In genomic region chr10:43211866-43212265, GRCm38 (mm10) we compare ENCODE assay signal across 9 mouse cellular contexts. TPM values are rescaled to one million over a fixed set of nuclear protein-coding genes. Genes with fewer than 3 reads are reported as not detected.
DNase-seq lines count a peak whose midpoint lies in the region; ATAC-seq lines count a peak whose summit lies in the region.
"Had no signal": no experiment of that assay in that cellular context is flagged by ENCODE, and none has a peak within 500 bp of the region (broad histone marks: within the 10 kb centered on the region; RNA-seq: fewer than 3 reads in every experiment).

No protein-coding gene starts in this region.

- no peak overlapping the region for H3K9ac ChIP-seq in hindbrain, embryonic 11.5 days (ENCODE audit: low read depth, low read length)
- H3K9ac ChIP-seq in hindbrain, embryonic 14.5 days: no peak overlapping the region
- no peak overlapping the region for H3K9ac ChIP-seq in embryonic facial prominence, embryonic 15.5 days

- H3K4me2 ChIP-seq in hindbrain, embryonic 11.5 days (replicated peaks; ENCODE audit: low read depth, low read length): no peak overlapping the region
- no peak overlapping the region for H3K4me2 ChIP-seq in hindbrain, embryonic 14.5 days (replicated peaks)
- no peak overlapping the region for H3K4me2 ChIP-seq in embryonic facial prominence, embryonic 15.5 days (replicated peaks)

- no peaks in the 10 kb centered on the region for H3K27me3 ChIP-seq in hindbrain, embryonic 11.5 days (ENCODE audit: control insufficient read depth, insufficient read depth, low read length)
- H3K27me3 ChIP-seq in hindbrain, embryonic 14.5 days (ENCODE audit: control insufficient read depth, insufficient read depth, low read length): no peaks in the 10 kb centered on the region
- H3K27me3 ChIP-seq in embryonic facial prominence, embryonic 15.5 days: no peaks in the 10 kb centered on the region

- H3K9me3 ChIP-seq in hindbrain, embryonic 11.5 days (ENCODE audit: control insufficient read depth, low read length): no peaks in the 10 kb centered on the region
- 0 out of 2 replicates have a peak, but pooled peaks cover 4% of the 10 kb centered on the region for H3K9me3 ChIP-seq in hindbrain, embryonic 14.5 days (ENCODE audit: control insufficient read depth, low read length)
- H3K9me3 ChIP-seq in embryonic facial prominence, embryonic 15.5 days (replicated peaks): no peaks in the 10 kb centered on the region

- ATAC-seq in hindbrain, embryonic 11.5 days (ENCODE audit: low FRiP score): no peak
- no peak for ATAC-seq in hindbrain, embryonic 14.5 days (ENCODE audit: low FRiP score)
- ATAC-seq in embryonic facial prominence, embryonic 15.5 days (ENCODE audit: insufficient number of reproducible peaks, low FRiP score, low TSS enrichment, low read depth): no peak
- 0 out of 2 replicates have a peak, but pooled peaks have one; percentile 61 for ATAC-seq in megakaryocyte-erythroid progenitor cell, adult 5-6 weeks (replicated peaks; ENCODE audit: low FRiP score, low TSS enrichment, poor library complexity, severe bottlenecking)

- WGBS in hindbrain, embryonic 11.5 days: 25% methylated on average over 6 of the region's 6 CpGs
- WGBS in hindbrain, embryonic 14.5 days: 28% methylated on average over 6 of the region's 6 CpGs
- 33% methylated on average over 6 of the region's 6 CpGs for WGBS in embryonic facial prominence, embryonic 15.5 days

- H3K4me3 ChIP-seq in hindbrain, embryonic 11.5 days (ENCODE audit: low read depth, low read length): no peak overlapping the region
- no peak overlapping the region for H3K4me3 ChIP-seq in hindbrain, embryonic 14.5 days (replicated peaks; ENCODE audit: low read length)
- H3K4me3 ChIP-seq in embryonic facial prominence, embryonic 15.5 days (replicated peaks): no peak overlapping the region

- no peak overlapping the region for H3K27ac ChIP-seq in hindbrain, embryonic 11.5 days (ENCODE audit: low read depth, low read length)
- no peak overlapping the region for H3K27ac ChIP-seq in hindbrain, embryonic 14.5 days
- H3K27ac ChIP-seq in embryonic facial prominence, embryonic 15.5 days (replicated peaks): peak overlapping the region; percentile 48; the same call in 1 of the 2 replicates

- DNase-seq in hindbrain, embryonic 11.5 days (ENCODE audit: low spot score): peak; percentile 71
- no peak for DNase-seq in hindbrain, embryonic 14.5 days (ENCODE audit: low spot score)
- peak; percentile 50 for DNase-seq in CD4-positive helper T cell, adult 2 months (ENCODE audit: low read depth, low spot score)
- DNase-seq in WW6 (ENCODE audit: low read depth, low spot score): peak; percentile 62
- DNase-seq in thymus, postnatal 25 days: peak; percentile 59
- DNase-seq in urinary bladder, postnatal 4 days (ENCODE audit: low spot score in 2 of 2): no peak

- no peaks in the 10 kb centered on the region for H3K4me1 ChIP-seq in hindbrain, embryonic 11.5 days (replicated peaks; ENCODE audit: control insufficient read depth, insufficient read depth, low read length)
- no peaks in the 10 kb centered on the region for H3K4me1 ChIP-seq in hindbrain, embryonic 14.5 days (replicated peaks; ENCODE audit: control insufficient read depth, insufficient read depth, low read length)
- H3K4me1 ChIP-seq in embryonic facial prominence, embryonic 15.5 days: no peaks in the 10 kb centered on the region

- H3K36me3 ChIP-seq in hindbrain, embryonic 11.5 days (ENCODE audit: control insufficient read depth, insufficient read depth, low read length): no peaks in the 10 kb centered on the region
- no peaks in the 10 kb centered on the region for H3K36me3 ChIP-seq in hindbrain, embryonic 14.5 days (replicated peaks; ENCODE audit: control insufficient read depth, insufficient read depth)
- no peaks in the 10 kb centered on the region for H3K36me3 ChIP-seq in embryonic facial prominence, embryonic 15.5 days

RNA-seq across cellular contexts. Expression of gene Pdss2, which starts 9.4 kb away (rescaled TPM):
- polyA plus RNA-seq in hindbrain, embryonic 11.5 days (2014; fragmentation: Nextera tagmentation; extraction: Ambion mirVana): 15.2 and 18.4 TPM in 2 replicates
- polyA plus RNA-seq in hindbrain, embryonic 14.5 days (2014; fragmentation: Nextera tagmentation; extraction: Ambion mirVana): 15.0 and 16.9 TPM in 2 replicates
- polyA plus RNA-seq in embryonic facial prominence, embryonic 15.5 days (2015; fragmentation: Nextera tagmentation; extraction: Ambion mirVana): 10.2 and 11.2 TPM in 2 replicates
- total RNA-seq in megakaryocyte-erythroid progenitor cell, adult 5-6 weeks (2014; fragmentation: Nextera tagmentation): 18.9 and 20.2 TPM in 2 replicates
- total RNA-seq in megakaryocyte-erythroid progenitor cell, adult 5-6 weeks (2017): 25.5 and 27.2 TPM in 2 replicates

RNA-seq across cellular contexts. Expression of gene 9030612E09Rik, which starts 37.4 kb away (rescaled TPM):
- polyA plus RNA-seq in hindbrain, embryonic 11.5 days (2014; fragmentation: Nextera tagmentation; extraction: Ambion mirVana): 1.4 and 2.0 TPM in 2 replicates
- 1.6 and 2.3 TPM in 2 replicates for polyA plus RNA-seq in hindbrain, embryonic 14.5 days (2014; fragmentation: Nextera tagmentation; extraction: Ambion mirVana)
- 1.6 and 1.7 TPM in 2 replicates for polyA plus RNA-seq in embryonic facial prominence, embryonic 15.5 days (2015; fragmentation: Nextera tagmentation; extraction: Ambion mirVana)
- total RNA-seq in megakaryocyte-erythroid progenitor cell, adult 5-6 weeks (2014; fragmentation: Nextera tagmentation): not detected in 2 replicates
- total RNA-seq in megakaryocyte-erythroid progenitor cell, adult 5-6 weeks (2017): not detected in 2 replicates
- polyA plus RNA-seq: liver, embryonic 16.5 days had no signal

RNA-seq across cellular contexts. Expression of gene Sobp, which starts 37.5 kb away (rescaled TPM):
- polyA plus RNA-seq in hindbrain, embryonic 11.5 days (2014; fragmentation: Nextera tagmentation; extraction: Ambion mirVana): 7.1 and 11.1 TPM in 2 replicates
- polyA plus RNA-seq in hindbrain, embryonic 14.5 days (2014; fragmentation: Nextera tagmentation; extraction: Ambion mirVana): 16.0 and 16.8 TPM in 2 replicates
- 3.5 and 3.7 TPM in 2 replicates for polyA plus RNA-seq in embryonic facial prominence, embryonic 15.5 days (2015; fragmentation: Nextera tagmentation; extraction: Ambion mirVana)
- not detected in 2 replicates for total RNA-seq in megakaryocyte-erythroid progenitor cell, adult 5-6 weeks (2014; fragmentation: Nextera tagmentation)
- not detected in 2 replicates for total RNA-seq in megakaryocyte-erythroid progenitor cell, adult 5-6 weeks (2017)

Comparison
In these comparisons a context has a peak if more than half of its experiments do, and no peak if none do; other contexts are left out.
1. DNase-seq: peak in hindbrain, embryonic 11.5 days (single experiment), CD4-positive helper T cell, adult 2 months (single experiment), WW6 (single experiment) and thymus, postnatal 25 days (single experiment); none in hindbrain, embryonic 14.5 days (single experiment) and urinary bladder, postnatal 4 days (0 of 2).